ENCODE assay signal across 8 mouse cellular contexts in the genomic region with DNA sequence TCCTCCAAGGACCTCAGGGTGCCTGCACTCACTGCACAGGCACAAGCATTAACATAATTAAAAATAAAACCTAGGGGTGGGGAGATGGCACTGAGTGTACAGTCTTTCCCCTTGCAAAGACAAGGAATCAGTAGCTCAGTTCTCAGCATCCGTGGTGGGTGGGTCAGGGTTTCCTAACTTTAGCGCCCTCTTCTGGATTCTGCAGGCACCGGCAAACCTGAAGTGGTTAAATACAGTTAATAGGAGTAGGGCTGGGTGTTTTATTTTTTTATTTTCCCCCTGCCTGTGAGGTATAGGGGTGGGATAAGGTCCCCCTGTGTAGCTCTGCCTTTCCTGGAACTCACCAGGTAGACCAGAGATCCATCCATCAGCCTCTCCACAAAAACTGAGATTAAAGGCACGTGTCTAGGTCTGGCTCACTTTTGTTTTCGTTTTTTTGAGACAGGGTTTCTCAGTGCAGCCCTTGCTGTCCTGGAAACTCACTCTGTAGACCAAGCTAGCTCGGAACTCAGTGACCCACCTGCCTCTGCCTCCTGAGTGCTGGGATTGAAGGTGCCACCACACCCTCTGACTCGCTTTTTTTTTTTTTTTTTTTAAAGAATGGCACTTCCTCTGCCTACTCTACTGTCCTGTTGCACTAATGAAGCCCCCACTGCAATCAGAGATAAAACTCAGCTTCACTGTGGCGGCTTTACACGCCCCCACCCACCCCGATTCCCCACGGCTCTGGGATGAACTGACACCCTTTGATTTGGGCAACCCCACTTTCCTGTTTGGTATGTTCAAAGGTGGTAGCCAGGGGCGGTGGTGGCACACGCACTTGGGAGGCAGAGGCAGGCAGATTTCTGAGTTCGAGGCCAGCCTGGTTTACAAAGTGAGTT. TPM values are rescaled to one million over a fixed set of nuclear protein-coding genes. Genes with fewer than 3 reads are reported as not detected.
A peak's percentile ranks its signal among the peaks of the same experiment; 100 is the strongest.
DNase-seq lines count a peak whose midpoint lies in the region; ATAC-seq and TF ChIP-seq lines count a peak whose summit lies in the region.

No protein-coding gene starts in this region.

- intact Hi-C loops in heart, adult 2 months (cut with DNase I): no loop called here
- intact Hi-C loops in heart, postnatal 25 days (cut with DNase I): no loop called here

- H3K79me2 ChIP-seq in heart, adult 2 months (replicated peaks; ENCODE audit: control insufficient read depth, insufficient read depth, low read length): no peaks in the 10 kb centered on the region

- DNase-seq in heart, adult 2 months: no peak
- DNase-seq in heart, postnatal 25 days (ENCODE audit: low spot score): no peak
- peak; percentile 65 for DNase-seq in ES-CJ7 (ENCODE audit: low read depth, low spot score)
- peak; percentile 44 for DNase-seq in embryonic facial prominence, embryonic 14.5 days (ENCODE audit: low spot score)
- DNase-seq in lung, postnatal 10 days: peak; percentile 75
- DNase-seq in thymus, postnatal 25 days: peak; percentile 47
- no peak for DNase-seq in spleen, adult 12 weeks (ENCODE audit: low spot score)

- H3K9ac ChIP-seq in heart, adult 2 months (ENCODE audit: low read depth, low read length): no peak overlapping the region
- H3K9ac ChIP-seq in embryonic facial prominence, embryonic 14.5 days (ENCODE audit: low read depth, low read length): peak overlapping the region; percentile 67
- H3K9ac ChIP-seq in intestine, embryonic 16.5 days (ENCODE audit: low read depth, low read length): peak overlapping the region; percentile 66; the same call in 1 of the 2 replicates

- TF ChIP-seq POLR2A in heart, adult 2 months (IDR thresholded peaks at IDR 0.05; ENCODE audit: insufficient read depth, low read depth, low read length): peak; percentile 15; the same call in 1 of the 2 replicates

- no peak for TF ChIP-seq EP300 in heart, adult 2 months (IDR thresholded peaks at IDR 0.05; ENCODE audit: insufficient read depth, low read depth, low read length)

- WGBS in heart, adult 2 months: 54% methylated on average over 14 of the region's 14 CpGs
- WGBS in embryonic facial prominence, embryonic 14.5 days: 59% methylated on average over 14 of the region's 14 CpGs
- 60% methylated on average over 14 of the region's 14 CpGs for WGBS in intestine, embryonic 16.5 days

- no peaks in the 10 kb centered on the region for H3K9me3 ChIP-seq in embryonic facial prominence, embryonic 14.5 days (ENCODE audit: control insufficient read depth, low read length)
- no peaks in the 10 kb centered on the region for H3K9me3 ChIP-seq in intestine, embryonic 16.5 days (ENCODE audit: control insufficient read depth, low read length)

- H3K27me3 ChIP-seq in heart, adult 2 months (ENCODE audit: control insufficient read depth, insufficient read depth, low read length): no peaks in the 10 kb centered on the region
- H3K27me3 ChIP-seq in embryonic facial prominence, embryonic 14.5 days (replicated peaks; ENCODE audit: control insufficient read depth, insufficient read depth, low read length): peaks cover 16% of the 10 kb centered on the region
- peaks cover 16% of the 10 kb centered on the region for H3K27me3 ChIP-seq in intestine, embryonic 16.5 days (replicated peaks; ENCODE audit: control insufficient read depth, insufficient read depth, low read length)

- H3K27ac ChIP-seq in heart, adult 2 months: no peak overlapping the region
- no peak overlapping the region for H3K27ac ChIP-seq in embryonic facial prominence, embryonic 14.5 days (replicated peaks; ENCODE audit: low read depth, low read length)
- no peak overlapping the region for H3K27ac ChIP-seq in intestine, embryonic 16.5 days (ENCODE audit: low read length)

- peaks cover 7% of the 10 kb centered on the region for H3K4me1 ChIP-seq in heart, adult 2 months (ENCODE audit: control insufficient read depth, insufficient read depth, low read length)
- H3K4me1 ChIP-seq in embryonic facial prominence, embryonic 14.5 days (ENCODE audit: control insufficient read depth, insufficient read depth, low read length): peaks cover 9% of the 10 kb centered on the region
- H3K4me1 ChIP-seq in intestine, embryonic 16.5 days (ENCODE audit: control insufficient read depth, insufficient read depth, low read length): peaks cover 24% of the 10 kb centered on the region

- no peak overlapping the region; the same call in 1 of the 2 replicates for H3K4me3 ChIP-seq in heart, adult 2 months
- peak overlapping the region; percentile 71 for H3K4me3 ChIP-seq in embryonic facial prominence, embryonic 14.5 days (ENCODE audit: low read depth, low read length)
- peak overlapping the region; percentile 71 for H3K4me3 ChIP-seq in intestine, embryonic 16.5 days (ENCODE audit: low read length)

- H3K36me3 ChIP-seq in heart, adult 2 months (ENCODE audit: control insufficient read depth, insufficient read depth, low read length): 0 out of 2 replicates have a peak, but pooled peaks cover 3% of the 10 kb centered on the region
- peaks cover 54% of the 10 kb centered on the region for H3K36me3 ChIP-seq in embryonic facial prominence, embryonic 14.5 days (ENCODE audit: control insufficient read depth, insufficient read depth, low read length)
- peaks cover 24% of the 10 kb centered on the region; the same call in 1 of the 2 replicates for H3K36me3 ChIP-seq in intestine, embryonic 16.5 days (ENCODE audit: control insufficient read depth, insufficient read depth, low read length)

- H3K4me2 ChIP-seq in embryonic facial prominence, embryonic 14.5 days (ENCODE audit: low read depth, low read length): peak overlapping the region; percentile 100
- H3K4me2 ChIP-seq in intestine, embryonic 16.5 days (ENCODE audit: low read depth, low read length): peak overlapping the region; percentile 100

- no peak for ATAC-seq in embryonic facial prominence, embryonic 14.5 days (ENCODE audit: low read depth)
- no peak for ATAC-seq in intestine, embryonic 16.5 days

- peak; percentile 65 for TF ChIP-seq CTCF in heart, adult 2 months (IDR thresholded peaks at IDR 0.05)

RNA-seq across cellular contexts. Expression of a gene that starts 0.5 kb away (rescaled TPM):
- total RNA-seq in heart, adult 2 months (2021): under 1 TPM; 0.21 to 0.34 TPM
- 0.59 and 0.70 TPM in 2 replicates for polyA plus RNA-seq in heart, adult 2 months (2012; rRNA removed)
- under 1 TPM; 0.20 to 0.26 TPM for total RNA-seq in heart, postnatal 25 days (2021)
- 2.2 TPM in 2 replicates for polyA plus RNA-seq in embryonic facial prominence, embryonic 14.5 days (2014; fragmentation: Nextera tagmentation; extraction: Ambion mirVana)
- polyA plus RNA-seq in intestine, embryonic 16.5 days (2015; fragmentation: Nextera tagmentation; extraction: Ambion mirVana): 0.43 and 0.75 TPM in 2 replicates

RNA-seq across cellular contexts. Expression of a gene that starts 4.9 kb away (rescaled TPM):
- 10 to 100 TPM; 72.4 to 82.8 TPM for total RNA-seq in heart, adult 2 months (2021)
- polyA plus RNA-seq in heart, adult 2 months (2012; rRNA removed): 136 and 142 TPM in 2 replicates
- 10 to 100 TPM; 81.8 to 82.6 TPM for total RNA-seq in heart, postnatal 25 days (2021)
- polyA plus RNA-seq in embryonic facial prominence, embryonic 14.5 days (2014; fragmentation: Nextera tagmentation; extraction: Ambion mirVana): 135 and 137 TPM in 2 replicates
- 122 and 123 TPM in 2 replicates for polyA plus RNA-seq in intestine, embryonic 16.5 days (2015; fragmentation: Nextera tagmentation; extraction: Ambion mirVana)

RNA-seq across cellular contexts. Expression of a gene that starts 5.0 kb away (rescaled TPM):
- 10 to 100 TPM; 20.2 to 24.7 TPM for total RNA-seq in heart, adult 2 months (2021)
- polyA plus RNA-seq in heart, adult 2 months (2012; rRNA removed): 19.1 and 25.8 TPM in 2 replicates
- 10 to 100 TPM; 20.9 to 26.1 TPM for total RNA-seq in heart, postnatal 25 days (2021)
- polyA plus RNA-seq in embryonic facial prominence, embryonic 14.5 days (2014; fragmentation: Nextera tagmentation; extraction: Ambion mirVana): 78.1 and 80.2 TPM in 2 replicates
- polyA plus RNA-seq in intestine, embryonic 16.5 days (2015; fragmentation: Nextera tagmentation; extraction: Ambion mirVana): 64.5 and 69.5 TPM in 2 replicates

RNA-seq across cellular contexts. Expression of a gene that starts 30.0 kb away (rescaled TPM):
- total RNA-seq in heart, adult 2 months (2021): 10 to 100 TPM; 28.3 to 34.7 TPM
- 35.8 and 39.1 TPM in 2 replicates for polyA plus RNA-seq in heart, adult 2 months (2012; rRNA removed)
- 10 to 100 TPM; 37.1 to 40.5 TPM for total RNA-seq in heart, postnatal 25 days (2021)
- 54.5 and 57.3 TPM in 2 replicates for polyA plus RNA-seq in embryonic facial prominence, embryonic 14.5 days (2014; fragmentation: Nextera tagmentation; extraction: Ambion mirVana)
- 27.0 and 29.6 TPM in 2 replicates for polyA plus RNA-seq in intestine, embryonic 16.5 days (2015; fragmentation: Nextera tagmentation; extraction: Ambion mirVana)

RNA-seq across cellular contexts. Expression of a gene that starts 44.4 kb away (rescaled TPM):
- under 1 TPM; 0.23 to 0.39 TPM for total RNA-seq in heart, adult 2 months (2021)
- polyA plus RNA-seq in heart, adult 2 months (2012; rRNA removed): 0.35 and 0.74 TPM in 2 replicates
- total RNA-seq in heart, postnatal 25 days (2021): under 1 TPM; 0.39 to 0.49 TPM
- polyA plus RNA-seq in embryonic facial prominence, embryonic 14.5 days (2014; fragmentation: Nextera tagmentation; extraction: Ambion mirVana): 7.5 and 7.6 TPM in 2 replicates
- polyA plus RNA-seq in intestine, embryonic 16.5 days (2015; fragmentation: Nextera tagmentation; extraction: Ambion mirVana): 0.54 and 0.69 TPM in 2 replicates

Comparison
In these comparisons a context has a peak if more than half of its experiments do, and no peak if none do; other contexts are left out.
1. DNase-seq: peak in ES-CJ7 (single experiment), embryonic facial prominence, embryonic 14.5 days (single experiment), lung, postnatal 10 days (single experiment) and thymus, postnatal 25 days (single experiment); none in heart, adult 2 months (0 of 2), heart, postnatal 25 days (single experiment) and spleen, adult 12 weeks (single experiment).